Comparison of ENCODE assay signal across 16 mouse cellular contexts in the genomic region with DNA sequence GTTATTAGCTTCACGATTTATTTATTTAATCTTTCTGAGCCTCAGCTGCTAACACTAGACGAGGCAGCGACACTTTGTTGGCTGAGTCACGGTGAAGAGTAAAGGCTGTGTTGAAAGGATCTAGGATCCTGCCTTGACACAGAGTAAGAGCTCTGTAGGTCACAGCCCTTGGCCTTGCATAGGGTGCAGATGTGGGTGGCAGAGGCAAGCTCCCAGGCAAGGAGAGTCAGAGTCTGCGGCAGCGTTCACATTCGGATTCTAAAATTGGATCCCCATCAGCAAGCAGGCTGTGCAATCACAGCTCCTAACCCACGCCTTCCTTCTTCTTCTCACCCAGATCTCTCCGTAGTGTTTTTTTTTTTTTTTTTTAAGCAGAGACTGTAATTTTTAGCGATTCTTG.
DNase-seq lines count a peak whose midpoint lies in the region; ATAC-seq and TF ChIP-seq lines count a peak whose summit lies in the region.
"Had no signal": no experiment of that assay in that cellular context is flagged by ENCODE, and none has a peak within 500 bp of the region (broad histone marks: within the 10 kb centered on the region; RNA-seq: fewer than 3 reads in every experiment).

No protein-coding gene starts in this region.

- no peaks in the 10 kb centered on the region for H3K9me3 ChIP-seq in forebrain, postnatal 0 days (ENCODE audit: low read length)
- H3K9me3 ChIP-seq in forebrain, embryonic 10.5 days, result no peaks in the 10 kb centered on the region
- no peaks in the 10 kb centered on the region for H3K9me3 ChIP-seq in stomach, embryonic 16.5 days (replicated peaks; ENCODE audit: control insufficient read depth, low read length)
- H3K9me3 ChIP-seq in stomach, postnatal 0 days (ENCODE audit: control insufficient read depth, low read length), result no peaks in the 10 kb centered on the region
- H3K9me3 ChIP-seq: embryonic facial prominence, embryonic 15.5 days; liver, embryonic 12.5 days; midbrain, embryonic 10.5 days; neural tube, embryonic 12.5 days had no signal

- WGBS in forebrain, postnatal 0 days, result 71% methylated on average over 9 of the region's 10 CpGs
- WGBS in forebrain, embryonic 10.5 days, result 91% methylated on average over 10 of the region's 10 CpGs
- WGBS in stomach, embryonic 16.5 days, result 70% methylated on average over 10 of the region's 10 CpGs
- 58% methylated on average over 10 of the region's 10 CpGs for WGBS in stomach, postnatal 0 days

- no peak for TF ChIP-seq CTCF in forebrain, postnatal 0 days (IDR thresholded peaks at IDR 0.05; ENCODE audit: low read depth)
- no peak for TF ChIP-seq CTCF in stomach, postnatal 0 days (IDR thresholded peaks at IDR 0.05; ENCODE audit: low read depth)

- DNase-seq in forebrain, postnatal 0 days, result peak; percentile 54
- DNase-seq in forebrain, embryonic 10.5 days (ENCODE audit: extremely low spot score, low spot score), result no peak
- no peak for DNase-seq in stomach, postnatal 0 days (ENCODE audit: low spot score)
- DNase-seq in left cerebral cortex, postnatal 10 days (ENCODE audit: extremely low spot score in 1 of 2, low spot score in 2 of 2), result peak; percentile 35 to 67
- no peak for DNase-seq in kidney, adult 11 months
- DNase-seq in embryo, embryonic 11 days, result no peak
- DNase-seq: cerebellum, postnatal 25 days; gastrocnemius, postnatal 10 days; kidney, postnatal 36 days had no signal

- peak overlapping the region; percentile 22; the same call in 1 of the 2 replicates for H3K27ac ChIP-seq in forebrain, postnatal 0 days (ENCODE audit: low read depth, low read length)
- H3K27ac ChIP-seq in forebrain, embryonic 10.5 days, result no peak overlapping the region
- H3K27ac ChIP-seq in stomach, embryonic 16.5 days (ENCODE audit: low read length), result no peak overlapping the region
- no peak overlapping the region for H3K27ac ChIP-seq in stomach, postnatal 0 days (replicated peaks)
- H3K27ac ChIP-seq: embryonic facial prominence, embryonic 15.5 days; hindbrain, postnatal 0 days; liver, embryonic 12.5 days; midbrain, embryonic 10.5 days; neural tube, embryonic 12.5 days had no signal

- no peak overlapping the region for H3K9ac ChIP-seq in forebrain, postnatal 0 days
- H3K9ac ChIP-seq in stomach, embryonic 16.5 days (ENCODE audit: low read length), result no peak overlapping the region
- no peak overlapping the region for H3K9ac ChIP-seq in stomach, postnatal 0 days (ENCODE audit: low read length)
- H3K9ac ChIP-seq: embryonic facial prominence, embryonic 15.5 days; liver, embryonic 12.5 days; neural tube, embryonic 12.5 days had no signal

- H3K4me2 ChIP-seq in forebrain, postnatal 0 days (ENCODE audit: low read depth), result no peak overlapping the region
- H3K4me2 ChIP-seq in stomach, embryonic 16.5 days (ENCODE audit: low read depth, low read length), result no peak overlapping the region
- no peak overlapping the region for H3K4me2 ChIP-seq in stomach, postnatal 0 days (replicated peaks; ENCODE audit: low read depth)
- H3K4me2 ChIP-seq: embryonic facial prominence, embryonic 15.5 days; liver, embryonic 12.5 days; neural tube, embryonic 12.5 days had no signal

- H3K36me3 ChIP-seq in forebrain, postnatal 0 days (ENCODE audit: insufficient read depth), result no peaks in the 10 kb centered on the region
- no peaks in the 10 kb centered on the region for H3K36me3 ChIP-seq in forebrain, embryonic 10.5 days (replicated peaks)
- no peaks in the 10 kb centered on the region for H3K36me3 ChIP-seq in stomach, embryonic 16.5 days (ENCODE audit: control insufficient read depth, insufficient read depth, low read length)
- H3K36me3 ChIP-seq in stomach, postnatal 0 days (ENCODE audit: control insufficient read depth, insufficient read depth, low read length), result no peaks in the 10 kb centered on the region
- H3K36me3 ChIP-seq: embryonic facial prominence, embryonic 15.5 days; liver, embryonic 12.5 days; midbrain, embryonic 10.5 days; neural tube, embryonic 12.5 days had no signal

- no peak overlapping the region for H3K4me3 ChIP-seq in forebrain, postnatal 0 days (ENCODE audit: low read depth, low read length)
- H3K4me3 ChIP-seq in forebrain, embryonic 10.5 days, result no peak overlapping the region
- no peak overlapping the region for H3K4me3 ChIP-seq in stomach, embryonic 16.5 days (replicated peaks; ENCODE audit: low read length)
- no peak overlapping the region for H3K4me3 ChIP-seq in stomach, postnatal 0 days (ENCODE audit: low read depth, low read length)
- H3K4me3 ChIP-seq: embryonic facial prominence, embryonic 15.5 days; liver, embryonic 12.5 days; midbrain, embryonic 10.5 days; neural tube, embryonic 12.5 days had no signal

- ATAC-seq in forebrain, postnatal 0 days, result peak; percentile 38
- peak; percentile 47; the same call in 1 of the 2 replicates for ATAC-seq in stomach, embryonic 16.5 days (ENCODE audit: insufficient read depth, low FRiP score)
- ATAC-seq in stomach, postnatal 0 days (ENCODE audit: low FRiP score, low TSS enrichment), result no peak
- ATAC-seq in erythroid progenitor cell, adult 5-6 weeks (replicated peaks; ENCODE audit: low FRiP score, poor library complexity, severe bottlenecking), result no peak
- ATAC-seq: hindbrain, postnatal 0 days; liver, embryonic 12.5 days had no signal

- intact Hi-C loops in left cerebral cortex, postnatal 10 days (cut with DNase I), result no loop called here

- no peaks in the 10 kb centered on the region for H3K27me3 ChIP-seq in forebrain, postnatal 0 days (ENCODE audit: insufficient read depth, low read length)
- no peaks in the 10 kb centered on the region for H3K27me3 ChIP-seq in forebrain, embryonic 10.5 days (ENCODE audit: poor library complexity, severe bottlenecking)
- no peaks in the 10 kb centered on the region for H3K27me3 ChIP-seq in stomach, embryonic 16.5 days (ENCODE audit: control insufficient read depth, insufficient read depth, low read length)
- H3K27me3 ChIP-seq in stomach, postnatal 0 days (ENCODE audit: control insufficient read depth, insufficient read depth, low read length), result no peaks in the 10 kb centered on the region
- H3K27me3 ChIP-seq: embryonic facial prominence, embryonic 15.5 days; liver, embryonic 12.5 days; neural tube, embryonic 12.5 days had no signal

- no peak for TF ChIP-seq EP300 in stomach, postnatal 0 days (optimal IDR thresholded peaks at IDR 0.05)

- H3K4me1 ChIP-seq in forebrain, postnatal 0 days (ENCODE audit: insufficient read depth), result no peaks in the 10 kb centered on the region
- H3K4me1 ChIP-seq in forebrain, embryonic 10.5 days, result no peaks in the 10 kb centered on the region
- no peaks in the 10 kb centered on the region for H3K4me1 ChIP-seq in stomach, embryonic 16.5 days (ENCODE audit: control insufficient read depth, insufficient read depth, low read length)
- H3K4me1 ChIP-seq in stomach, postnatal 0 days (replicated peaks; ENCODE audit: control insufficient read depth, insufficient read depth), result no peaks in the 10 kb centered on the region
- H3K4me1 ChIP-seq: embryonic facial prominence, embryonic 15.5 days; liver, embryonic 12.5 days; midbrain, embryonic 10.5 days; neural tube, embryonic 12.5 days had no signal

Comparison
In these comparisons a context has a peak if more than half of its experiments do, and no peak if none do; other contexts are left out.
1. ATAC-seq: peak in forebrain, postnatal 0 days (single experiment) and stomach, embryonic 16.5 days (single experiment); none in stomach, postnatal 0 days (single experiment) and erythroid progenitor cell, adult 5-6 weeks (single experiment).
2. DNase-seq: peak in forebrain, postnatal 0 days (single experiment) and left cerebral cortex, postnatal 10 days (2 of 2); none in forebrain, embryonic 10.5 days (single experiment), stomach, postnatal 0 days (single experiment), kidney, adult 11 months (single experiment) and embryo, embryonic 11 days (single experiment).